17 mouse cellular contexts compared by ENCODE assay signal in genomic region chr2:52638226-52638625, GRCm38 (mm10). TPM values are rescaled to one million over a fixed set of nuclear protein-coding genes. Genes with fewer than 3 reads are reported as not detected.
DNase-seq lines count a peak whose midpoint lies in the region; ATAC-seq and TF ChIP-seq lines count a peak whose summit lies in the region.
"Had no signal": no experiment of that assay in that cellular context is flagged by ENCODE, and none has a peak within 500 bp of the region (broad histone marks: within the 10 kb centered on the region; RNA-seq: fewer than 3 reads in every experiment).

No protein-coding gene starts in this region.

- no peak for DNase-seq in cerebellum, postnatal 10 days
- DNase-seq in 416B (ENCODE audit: low read depth), result peak; percentile 4
- peak; percentile 35 to 37 for DNase-seq in cerebellum, postnatal 36 days
- DNase-seq in urinary bladder, postnatal 25 days (ENCODE audit: low spot score), result no peak
- DNase-seq in lung, postnatal 0 days (ENCODE audit: low spot score), result no peak
- DNase-seq: adrenal gland, postnatal 25 days; kidney, adult 9 months; liver, postnatal 0 days had no signal

- H3K4me3 ChIP-seq in intestine, embryonic 15.5 days (replicated peaks), result no peak overlapping the region
- no peak overlapping the region for H3K4me3 ChIP-seq in intestine, embryonic 16.5 days (ENCODE audit: low read length)
- no peak overlapping the region for H3K4me3 ChIP-seq in lung, postnatal 0 days (ENCODE audit: low read depth, low read length)
- H3K4me3 ChIP-seq: erythroblast, embryonic 14.5 days; heart, embryonic 12.5 days; layer of hippocampus, adult 2 months; limb, embryonic 12.5 days had no signal

- ATAC-seq in cerebellum, adult (ENCODE audit: insufficient number of reproducible peaks, low FRiP score, low TSS enrichment), result peak; percentile 77
- ATAC-seq in intestine, embryonic 15.5 days, result 0 out of 2 replicates have a peak, but pooled peaks have one; percentile 43
- ATAC-seq in intestine, embryonic 16.5 days, result no peak
- ATAC-seq in lung, postnatal 0 days, result no peak; the same call in 1 of the 2 replicates
- ATAC-seq: hindbrain, embryonic 16.5 days; liver, postnatal 0 days had no signal

- H3K4me2 ChIP-seq in intestine, embryonic 15.5 days (replicated peaks), result no peak overlapping the region
- no peak overlapping the region for H3K4me2 ChIP-seq in intestine, embryonic 16.5 days (ENCODE audit: low read depth, low read length)
- no peak overlapping the region for H3K4me2 ChIP-seq in lung, postnatal 0 days (replicated peaks; ENCODE audit: low read depth, low read length)
- H3K4me2 ChIP-seq: heart, embryonic 12.5 days; limb, embryonic 12.5 days; midbrain, embryonic 11.5 days had no signal

- no peaks in the 10 kb centered on the region for H3K27me3 ChIP-seq in intestine, embryonic 15.5 days (replicated peaks)
- H3K27me3 ChIP-seq in intestine, embryonic 16.5 days (replicated peaks; ENCODE audit: control insufficient read depth, insufficient read depth, low read length), result no peaks in the 10 kb centered on the region
- no peaks in the 10 kb centered on the region for H3K27me3 ChIP-seq in lung, postnatal 0 days (replicated peaks; ENCODE audit: insufficient read depth, low read length)

- no peak overlapping the region for H3K9ac ChIP-seq in intestine, embryonic 15.5 days
- no peak overlapping the region for H3K9ac ChIP-seq in intestine, embryonic 16.5 days (ENCODE audit: low read depth, low read length)
- H3K9ac ChIP-seq in lung, postnatal 0 days (replicated peaks; ENCODE audit: low read depth), result no peak overlapping the region
- H3K9ac ChIP-seq: heart, embryonic 12.5 days; limb, embryonic 12.5 days; liver, postnatal 0 days had no signal

- H3K27ac ChIP-seq in intestine, embryonic 15.5 days, result no peak overlapping the region
- no peak overlapping the region for H3K27ac ChIP-seq in intestine, embryonic 16.5 days (ENCODE audit: low read length)
- no peak overlapping the region for H3K27ac ChIP-seq in lung, postnatal 0 days (ENCODE audit: low read length)
- H3K27ac ChIP-seq: layer of hippocampus, adult 2 months; limb, embryonic 12.5 days had no signal

- H3K36me3 ChIP-seq in intestine, embryonic 15.5 days, result no peaks in the 10 kb centered on the region
- H3K36me3 ChIP-seq in intestine, embryonic 16.5 days (ENCODE audit: control insufficient read depth, insufficient read depth, low read length), result no peaks in the 10 kb centered on the region
- no peaks in the 10 kb centered on the region for H3K36me3 ChIP-seq in lung, postnatal 0 days (ENCODE audit: insufficient read depth, low read length)
- H3K36me3 ChIP-seq: heart, embryonic 12.5 days; limb, embryonic 12.5 days had no signal

- H3K4me1 ChIP-seq in intestine, embryonic 15.5 days (replicated peaks), result no peaks in the 10 kb centered on the region
- no peaks in the 10 kb centered on the region for H3K4me1 ChIP-seq in intestine, embryonic 16.5 days (ENCODE audit: control insufficient read depth, insufficient read depth, low read length)
- no peaks in the 10 kb centered on the region for H3K4me1 ChIP-seq in lung, postnatal 0 days (ENCODE audit: insufficient read depth, low read depth, low read length)
- H3K4me1 ChIP-seq: heart, embryonic 12.5 days had no signal

- no peaks in the 10 kb centered on the region for H3K9me3 ChIP-seq in intestine, embryonic 15.5 days
- no peaks in the 10 kb centered on the region for H3K9me3 ChIP-seq in intestine, embryonic 16.5 days (ENCODE audit: control insufficient read depth, low read length)
- H3K9me3 ChIP-seq in lung, postnatal 0 days (ENCODE audit: low read length), result no peaks in the 10 kb centered on the region
- H3K9me3 ChIP-seq: heart, embryonic 12.5 days; limb, embryonic 12.5 days had no signal

- no peak for TF ChIP-seq EP300 in lung, postnatal 0 days (IDR thresholded peaks at IDR 0.05)

- TF ChIP-seq CTCF in lung, postnatal 0 days (IDR thresholded peaks at IDR 0.05), result no peak

- WGBS in intestine, embryonic 15.5 days, result 36% methylated on average over 4 of the region's 4 CpGs
- 40% methylated on average over 4 of the region's 4 CpGs for WGBS in intestine, embryonic 16.5 days
- 17% methylated on average over 4 of the region's 4 CpGs for WGBS in lung, postnatal 0 days

RNA-seq across cellular contexts. Expression of gene Cacnb4, which starts 38.4 kb away (rescaled TPM):
- polyA plus RNA-seq in intestine, embryonic 15.5 days (2015; fragmentation: Nextera tagmentation; extraction: Ambion mirVana), result 0.83 and 0.89 TPM in 2 replicates
- polyA plus RNA-seq in intestine, embryonic 16.5 days (2015; fragmentation: Nextera tagmentation; extraction: Ambion mirVana), result 0.39 and 0.54 TPM in 2 replicates
- 1.5 and 1.7 TPM in 2 replicates for polyA plus RNA-seq in lung, postnatal 0 days (2015; fragmentation: Nextera tagmentation; extraction: Ambion mirVana)
- polyA plus RNA-seq: erythroblast, embryonic 14.5 days had no signal

Comparison
In these comparisons a context has a peak if more than half of its experiments do, and no peak if none do; other contexts are left out.
1. ATAC-seq: peak in cerebellum, adult (single experiment) and intestine, embryonic 15.5 days (single experiment); none in intestine, embryonic 16.5 days (single experiment) and lung, postnatal 0 days (single experiment).
2. DNase-seq: peak in 416B (single experiment) and cerebellum, postnatal 36 days (2 of 2); none in cerebellum, postnatal 10 days (0 of 2), urinary bladder, postnatal 25 days (single experiment) and lung, postnatal 0 days (single experiment).